Mouse (Mus musculus): ENCODE measurements at regions not wholly inside any gene's neighbourhood (a gene's known extent, or its start where the extent isn't known, plus 50 kb on each side); places are given as distances from the start of the nearest gene placed in this dataset.

DNA sequence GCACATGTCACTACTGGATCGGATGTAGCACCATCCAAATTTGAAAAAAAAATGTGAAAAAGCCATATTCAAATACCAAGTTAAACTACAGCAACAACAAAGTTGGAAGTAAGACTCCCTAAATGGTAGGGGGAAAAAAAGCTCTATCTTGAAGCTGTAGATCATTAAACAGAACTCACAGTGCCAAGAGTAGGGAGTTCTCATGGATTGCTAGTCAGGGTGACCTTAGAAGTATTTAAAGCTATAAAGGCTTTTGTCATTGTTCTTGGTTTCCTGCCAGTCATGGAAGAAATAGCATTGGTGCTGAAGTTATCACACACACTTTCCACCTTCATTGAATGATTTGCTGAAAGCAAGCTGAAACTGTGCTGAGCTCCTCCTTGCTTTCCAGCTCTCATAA is 1122.1 kb downstream of the Adgrl3 start:
- no peak for DNase-seq (ENCODE audit: low spot score in 2 of 2)

All from cerebellum, postnatal 4 days (tissue).